Mouse (Mus musculus) left cerebral cortex, postnatal 4 days (tissue): ENCODE results near the gene Mecom. TPM values are rescaled to one million over a fixed set of nuclear protein-coding genes. Genes with fewer than 3 reads are reported as not detected.
"Not testable (repeated sequence)": the region's sequence is repeated elsewhere in the genome, so short reads cannot be mapped to it uniquely, and the experiment has no call there.

Experiments
- DNase-seq: peaks from one replicate; pipeline ENCODE4 v3.0.0-alpha.2; 2022
- intact Hi-C: fragments of 180-260 bp; cut with DNase I; formaldehyde crosslinking; loops from one replicate; pipeline ENCODE4 v1.15.1; 2025
- total RNA-seq, 2 experiments: library from RNA; stranded (reverse); gene quantifications; 2 replicates each; pipeline ENCODE4 v1.2.3; 2021

The Mecom gene
- total RNA-seq, 2 experiments from 2014 or later, result 5.3 to 6.0 TPM

DNA sequence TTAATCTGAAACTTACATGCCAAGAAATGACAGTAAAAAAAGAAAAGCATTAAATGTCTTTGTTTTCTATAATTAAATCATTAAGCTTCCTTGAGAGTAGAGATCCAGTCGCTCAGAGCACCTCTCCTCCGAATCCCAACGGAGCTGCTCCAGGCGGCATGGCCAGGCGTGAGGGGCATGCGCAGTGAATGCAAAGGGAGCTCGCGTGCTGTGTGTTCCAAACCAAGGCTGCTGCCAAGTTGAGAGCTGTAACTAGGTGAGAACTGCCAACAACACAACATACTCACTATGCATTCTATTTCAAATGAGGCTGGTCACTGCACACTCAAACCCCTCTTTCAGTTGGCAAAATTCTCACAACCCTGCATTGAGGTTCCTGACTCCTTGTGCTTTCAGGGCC lies 271.7 kb downstream of the Mecom start:
- peak; percentile 9 for DNase-seq
- intact Hi-C loops, result no loop called here

DNA sequence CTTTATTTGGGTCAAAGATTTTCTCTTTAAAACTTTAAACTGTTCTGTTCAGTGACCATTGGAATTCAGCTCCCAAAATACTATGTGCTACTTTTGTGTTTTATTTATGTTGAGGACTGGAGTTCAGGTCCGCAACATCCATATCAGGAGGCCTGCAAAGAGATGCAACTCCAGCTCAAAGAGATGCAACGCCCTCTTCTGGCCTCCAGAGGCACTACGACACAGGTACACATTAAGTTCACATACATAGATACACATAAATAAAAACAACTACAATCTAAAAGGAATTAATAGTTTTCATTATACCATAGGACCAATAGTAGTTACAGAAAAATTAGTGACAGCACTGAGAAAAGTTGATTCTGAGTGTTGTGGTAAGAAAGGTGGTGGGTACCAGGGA lies 278.6 kb downstream of the Mecom start:
- intact Hi-C loops, result no loop called here
- DNase-seq, result no peak

DNA sequence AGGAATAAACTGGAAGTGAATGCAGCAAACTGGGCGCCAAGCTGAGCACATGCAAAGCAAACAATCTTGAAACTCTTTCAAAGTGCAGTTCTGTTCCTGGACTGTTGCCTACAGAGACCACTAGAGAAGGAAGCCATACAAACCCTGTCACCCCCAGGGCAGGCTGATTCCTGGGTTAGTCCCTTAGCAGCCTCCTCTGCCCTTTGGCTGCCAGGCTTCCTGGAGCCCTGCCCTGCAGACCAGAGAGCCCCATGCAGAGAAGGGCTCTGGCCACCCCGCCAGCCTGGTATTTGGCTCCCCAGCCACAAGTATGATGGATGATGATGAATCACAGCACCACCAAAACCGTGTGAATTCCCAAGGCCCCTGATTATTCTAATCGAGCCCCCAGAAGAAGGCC lies 286.9 kb downstream of the Mecom start:
- intact Hi-C loops, result no loop called here
- peak; percentile 5 for DNase-seq

DNA sequence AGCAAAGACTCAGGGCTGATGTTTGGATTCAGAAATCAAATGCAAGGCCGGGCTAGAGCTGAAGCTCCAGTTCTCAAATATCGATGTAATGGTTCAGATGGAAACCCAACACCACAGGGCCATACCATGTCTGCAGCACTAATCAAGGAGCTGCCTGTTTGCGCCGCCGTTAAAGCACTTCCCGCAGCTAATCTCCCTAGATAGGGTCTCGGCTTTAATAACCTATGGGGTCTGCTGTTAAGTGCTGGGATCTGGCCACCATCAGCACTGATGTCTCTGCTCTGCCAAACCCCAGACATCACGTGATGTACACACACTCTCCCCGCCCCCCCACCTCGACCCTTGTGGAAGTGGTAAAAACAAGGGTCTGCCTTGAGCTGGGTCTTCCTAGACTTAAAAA lies 289.4 kb downstream of the Mecom start:
- no peak for DNase-seq
- intact Hi-C loops, result no loop called here

DNA sequence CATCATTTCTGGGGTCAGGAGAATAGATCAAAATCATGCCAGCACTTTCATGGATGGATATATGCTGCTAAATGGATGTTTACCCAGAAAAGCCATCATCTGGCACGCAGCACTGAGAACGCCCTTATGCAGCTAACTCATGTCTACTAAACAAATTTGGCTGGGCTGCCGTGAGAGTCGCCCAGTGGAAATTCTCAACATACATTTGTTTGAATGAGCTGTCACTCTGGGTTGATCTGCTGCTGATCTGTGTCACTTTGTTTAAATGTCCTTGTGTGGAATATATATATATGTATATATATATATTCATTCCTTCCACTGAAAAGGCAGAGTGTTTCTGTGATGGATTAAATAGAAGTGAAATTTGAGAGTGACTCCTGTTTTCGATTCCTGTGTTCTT lies 290.0 kb downstream of the Mecom start:
- no peak for DNase-seq
- intact Hi-C loops, result no loop called here

DNA sequence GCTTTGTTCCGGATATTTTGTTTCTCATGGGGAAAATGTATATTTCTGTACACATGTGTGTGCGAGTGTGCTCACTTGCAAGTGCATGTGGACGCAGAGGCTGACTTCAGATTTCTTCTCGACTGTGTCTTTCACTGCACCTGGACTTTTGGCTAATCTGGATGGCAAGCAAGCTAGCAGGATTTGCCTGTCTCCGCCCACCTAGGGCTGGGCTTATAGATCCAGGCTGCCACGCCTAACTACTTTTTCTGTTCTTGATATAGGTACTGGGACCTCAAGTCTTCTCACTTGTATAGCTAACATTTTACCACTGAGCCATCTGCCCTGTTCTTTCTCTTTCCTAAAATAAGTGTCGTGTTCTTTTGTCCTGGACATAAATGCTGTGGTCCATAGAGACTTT lies 290.9 kb downstream of the Mecom start:
- intact Hi-C loops, result no loop called here
- DNase-seq, result no peak

DNA sequence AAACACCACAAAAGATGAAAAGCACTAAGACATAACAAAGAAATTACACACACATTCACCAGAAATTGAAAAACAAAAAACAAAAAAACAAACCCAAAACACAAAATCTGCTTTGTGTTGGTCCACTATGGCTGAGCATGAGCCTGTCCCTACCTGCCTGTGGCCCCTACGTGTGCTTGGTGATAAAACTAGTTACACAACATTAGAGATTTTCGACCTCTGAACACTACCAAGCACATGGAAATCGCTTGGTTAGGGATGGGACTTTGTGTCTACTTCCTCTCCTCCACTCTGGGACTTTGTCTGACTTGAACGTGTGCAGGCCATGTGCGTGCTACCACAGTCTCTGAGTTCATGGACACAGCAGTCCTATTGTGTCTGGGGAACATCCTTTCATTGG lies 292.0 kb downstream of the Mecom start:
- no peak for DNase-seq
- intact Hi-C loops, result no loop called here

DNA sequence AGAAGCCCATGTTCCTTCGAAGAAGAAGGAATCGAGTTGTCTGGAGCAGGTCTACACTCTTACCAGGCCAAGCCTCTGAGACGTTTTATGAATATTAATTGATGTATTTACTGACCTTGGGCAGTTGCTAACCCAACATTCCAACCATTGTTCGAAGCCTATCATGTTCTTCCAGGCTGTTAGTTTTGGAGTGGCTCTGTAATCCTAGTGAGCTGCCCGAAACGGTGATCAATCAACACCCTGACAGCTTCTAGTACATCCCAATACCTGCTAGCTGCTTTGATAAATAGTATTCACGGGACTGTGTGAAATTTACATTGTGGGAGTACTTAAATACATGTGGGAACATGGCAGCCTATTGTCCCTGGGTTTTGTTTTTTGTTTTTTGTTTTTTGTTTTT lies 293.4 kb downstream of the Mecom start:
- intact Hi-C loops, result no loop called here
- no peak for DNase-seq

DNA sequence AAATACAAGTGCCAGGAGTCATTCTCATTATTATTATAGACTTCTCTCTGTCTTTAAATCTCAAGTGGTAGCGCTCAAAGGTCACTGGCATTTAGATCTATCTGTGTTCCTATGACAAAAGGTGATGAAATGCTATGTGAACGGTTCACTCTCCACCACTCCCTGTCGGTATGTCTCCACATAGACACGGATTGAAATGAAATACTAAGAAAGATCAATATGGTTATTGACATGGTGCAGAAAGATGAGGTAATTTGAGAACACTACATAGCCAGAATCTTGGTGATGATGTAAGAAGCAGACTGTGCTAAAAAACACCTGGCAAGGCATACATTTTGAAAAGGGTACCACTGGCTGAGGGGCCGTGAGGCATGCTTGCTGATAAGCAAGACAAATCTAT lies 294.1 kb downstream of the Mecom start:
- intact Hi-C loops, result no loop called here
- DNase-seq, result no peak

DNA sequence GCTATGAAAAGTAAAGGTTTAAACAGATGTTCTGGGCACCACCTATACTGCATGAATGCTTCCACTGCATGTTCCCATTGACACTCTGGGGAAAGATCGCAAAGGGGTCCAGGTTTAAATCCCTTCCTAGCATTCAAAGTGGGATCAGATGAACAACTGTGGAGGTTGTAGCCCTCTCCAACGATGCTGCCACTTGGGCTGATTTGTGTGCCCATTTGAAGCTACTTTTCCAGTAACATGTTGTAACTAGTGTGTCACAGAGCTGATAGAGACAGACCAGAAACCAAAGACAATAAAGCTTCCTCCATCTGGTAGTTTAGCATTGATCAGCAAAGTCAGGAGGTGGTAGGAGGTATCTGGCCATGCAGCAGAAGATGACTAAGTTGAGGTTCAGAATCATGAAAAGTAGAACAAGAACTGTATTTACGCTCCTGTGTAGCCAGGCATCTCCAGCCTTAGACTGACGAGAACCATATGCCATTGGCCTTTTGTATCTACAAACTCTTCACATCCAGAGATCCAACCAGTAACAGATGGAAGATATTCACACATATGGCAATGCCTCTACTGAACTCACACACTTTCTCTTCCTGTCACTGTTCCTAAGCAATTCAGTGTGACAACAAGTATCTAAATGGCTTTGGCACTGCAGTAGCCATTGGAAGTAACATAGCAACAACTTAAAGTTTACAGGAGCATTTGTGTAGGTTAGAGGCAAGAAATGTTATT lies 299.0 kb downstream of the Mecom start:
- intact Hi-C loops, result no loop called here
- no peak for DNase-seq

DNA sequence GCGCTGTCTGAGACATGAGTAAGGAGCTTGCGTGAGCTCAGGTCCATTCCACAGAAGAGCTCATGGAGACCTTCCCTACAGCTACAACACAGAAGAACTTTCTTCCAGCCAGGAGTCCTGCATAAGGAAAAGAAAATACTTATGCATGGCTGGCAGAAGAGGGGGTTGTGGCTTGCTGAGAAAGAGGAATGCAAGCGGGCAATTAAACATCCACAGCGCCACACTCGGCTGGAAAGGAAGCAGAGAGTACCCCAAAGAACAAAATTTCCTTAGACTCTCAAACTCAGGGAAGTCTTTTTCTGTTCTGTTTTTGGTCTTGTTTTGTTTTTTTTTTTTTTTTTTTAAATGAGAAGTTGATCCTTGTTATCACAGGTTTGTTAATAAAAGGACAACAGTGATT lies 300.6 kb downstream of the Mecom start:
- intact Hi-C loops, result no loop called here
- DNase-seq, result no peak

DNA sequence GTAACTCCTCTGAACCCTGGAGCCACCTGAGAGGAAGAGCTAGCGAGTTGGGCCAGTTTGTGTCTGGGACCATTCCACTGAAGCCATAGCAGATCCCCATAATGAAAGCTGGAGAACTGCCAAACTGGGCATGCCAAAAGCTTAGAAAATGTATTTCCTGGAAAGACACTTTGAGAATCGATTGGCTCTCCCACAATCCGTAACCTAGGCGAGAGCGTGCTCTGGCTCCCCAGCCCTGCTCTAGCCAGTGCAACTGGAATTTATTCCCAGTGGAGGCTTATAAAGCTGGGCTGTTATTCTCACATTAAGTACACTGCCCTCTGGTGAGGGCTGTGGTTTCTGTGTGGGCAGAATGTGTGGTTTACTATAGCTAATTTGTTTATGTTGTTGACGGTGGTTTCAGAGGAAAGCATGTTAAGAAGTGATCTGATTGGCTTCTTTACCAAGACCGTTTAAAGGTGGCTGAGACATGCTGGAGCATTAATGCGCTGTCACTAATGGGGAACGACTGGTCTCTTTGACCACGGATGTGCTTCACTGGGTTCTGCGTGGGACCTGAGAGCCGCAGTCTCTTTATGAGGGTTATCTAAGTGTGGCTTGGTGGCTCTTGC lies 301.3 kb downstream of the Mecom start:
- peak; percentile 3 for DNase-seq
- intact Hi-C loops, result no loop called here

DNA sequence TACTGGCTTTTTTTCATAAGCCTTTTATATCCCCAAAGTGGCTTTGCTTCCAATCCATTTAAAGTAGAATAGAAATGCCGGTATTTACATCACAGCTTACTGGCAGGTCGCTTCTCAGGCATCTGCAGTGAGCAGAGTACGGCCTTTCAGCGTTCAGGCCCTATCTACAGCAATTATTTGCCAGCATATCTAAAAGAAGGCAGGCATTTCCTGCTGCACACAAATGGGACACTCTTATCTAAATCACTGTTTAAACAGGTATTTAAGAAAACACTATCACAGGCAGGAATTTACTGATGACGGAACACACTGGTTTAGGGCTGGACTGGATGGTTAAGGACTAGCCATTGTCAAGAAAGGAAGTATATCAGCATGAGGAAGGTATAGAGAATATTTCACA lies 301.9 kb downstream of the Mecom start:
- DNase-seq, result no peak
- intact Hi-C loops, result no loop called here

DNA sequence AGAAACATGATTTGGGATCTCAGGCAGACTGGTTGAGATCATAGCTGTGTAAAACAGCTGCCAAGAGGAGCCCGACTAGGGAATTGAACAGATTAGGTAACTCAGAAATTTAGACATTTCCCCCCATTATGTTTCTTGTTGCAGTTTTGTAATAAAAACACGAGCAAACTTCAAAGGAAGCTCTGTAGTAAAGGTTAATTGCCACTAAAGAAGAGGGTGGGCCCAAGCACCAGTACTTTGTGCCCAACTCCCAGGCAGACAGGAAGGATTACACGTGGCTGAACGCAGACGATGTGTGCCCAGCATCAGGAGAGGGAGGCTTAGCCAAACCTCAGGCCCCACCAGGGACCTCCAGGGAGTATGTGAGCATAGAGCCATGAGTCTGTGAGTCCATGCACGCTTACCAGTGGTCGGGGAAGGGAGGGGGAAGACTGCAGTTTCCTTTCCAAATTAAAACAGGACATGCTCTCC lies 303.4 kb downstream of the Mecom start:
- DNase-seq, result peak; percentile 5
- intact Hi-C loops, result no loop called here

DNA sequence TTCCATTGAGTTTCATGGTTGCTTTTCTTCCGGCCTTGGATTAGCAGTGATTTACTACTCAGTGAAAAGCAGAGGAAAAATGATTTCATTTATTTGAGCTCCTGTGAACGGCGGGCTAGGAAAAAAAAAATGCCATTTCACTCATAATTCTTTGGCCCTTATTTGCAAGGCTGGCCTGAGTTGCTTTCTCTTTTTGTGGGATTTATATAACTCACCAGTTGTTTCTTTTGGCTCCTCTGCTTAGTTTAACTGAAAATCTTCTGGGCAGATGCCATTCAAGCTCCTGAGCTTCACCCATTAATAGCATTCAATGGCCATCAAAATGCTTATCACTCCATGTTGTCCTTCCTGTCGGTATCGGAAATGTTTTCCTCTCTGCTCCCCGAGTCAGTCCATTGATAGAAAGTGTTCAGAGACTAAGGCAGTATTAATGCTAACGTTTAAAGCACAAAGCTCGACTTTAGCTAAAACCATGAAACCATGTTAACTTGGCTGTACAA lies 304.0 kb downstream of the Mecom start:
- DNase-seq, result no peak
- intact Hi-C loops, result no loop called here

DNA sequence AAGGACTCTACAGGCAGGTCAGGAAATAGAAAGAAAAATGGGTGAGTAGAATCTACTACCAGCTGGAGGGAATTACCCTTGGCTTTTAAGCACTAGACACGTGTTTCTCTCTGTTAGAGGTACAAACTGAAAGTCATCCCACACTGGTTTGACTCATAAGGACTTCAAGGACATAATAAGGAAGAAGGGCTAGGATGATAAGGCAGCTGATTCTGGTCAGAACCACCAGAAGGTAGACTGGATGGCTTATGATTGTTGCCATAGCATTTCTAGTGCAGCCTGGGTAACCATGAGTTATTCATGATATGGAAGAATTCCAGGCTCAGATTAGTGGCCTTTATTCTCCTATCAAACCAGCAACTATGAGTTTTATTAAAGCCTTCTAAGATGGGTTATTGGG lies 308.4 kb downstream of the Mecom start:
- no peak for DNase-seq
- intact Hi-C loops, result no loop called here

DNA sequence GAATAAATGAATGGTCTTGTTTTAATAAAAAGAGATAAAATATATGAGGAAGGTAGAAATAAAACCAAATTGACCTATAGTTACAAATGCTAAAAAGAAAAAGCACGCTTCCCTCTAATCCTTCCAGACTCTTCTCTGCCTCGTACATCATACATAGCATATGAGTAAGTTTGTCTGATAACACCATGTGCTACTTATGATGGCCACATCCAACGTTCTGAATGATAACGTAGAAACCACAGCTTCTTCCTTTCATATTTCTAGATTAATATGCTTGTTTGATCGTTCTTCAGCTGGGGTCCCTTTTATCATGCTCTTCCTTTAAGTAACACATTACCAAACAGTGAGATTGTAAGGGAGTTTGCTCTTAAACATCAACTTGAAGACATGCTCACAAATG lies 310.3 kb downstream of the Mecom start:
- intact Hi-C loops, result no loop called here
- DNase-seq, result no peak

DNA sequence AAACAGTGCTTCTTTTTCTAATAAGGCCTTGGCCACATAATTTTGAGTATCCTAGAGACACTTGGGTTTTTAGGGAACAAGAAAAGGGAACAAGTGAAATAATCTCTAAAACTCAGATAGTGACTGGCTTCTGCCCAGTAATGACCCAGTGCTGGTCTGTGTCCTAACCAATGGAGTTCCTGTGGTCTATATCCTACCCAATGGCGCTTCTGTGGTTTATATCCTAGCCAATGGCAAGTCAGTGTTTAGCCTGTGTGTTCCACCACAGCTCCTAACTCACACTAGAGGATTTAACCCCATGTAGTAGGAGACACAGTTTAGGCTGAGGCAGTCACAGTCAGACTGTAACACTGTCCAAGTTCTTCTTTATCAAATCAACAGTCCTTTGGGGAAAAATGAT lies 313.8 kb downstream of the Mecom start:
- intact Hi-C loops, result no loop called here

DNA sequence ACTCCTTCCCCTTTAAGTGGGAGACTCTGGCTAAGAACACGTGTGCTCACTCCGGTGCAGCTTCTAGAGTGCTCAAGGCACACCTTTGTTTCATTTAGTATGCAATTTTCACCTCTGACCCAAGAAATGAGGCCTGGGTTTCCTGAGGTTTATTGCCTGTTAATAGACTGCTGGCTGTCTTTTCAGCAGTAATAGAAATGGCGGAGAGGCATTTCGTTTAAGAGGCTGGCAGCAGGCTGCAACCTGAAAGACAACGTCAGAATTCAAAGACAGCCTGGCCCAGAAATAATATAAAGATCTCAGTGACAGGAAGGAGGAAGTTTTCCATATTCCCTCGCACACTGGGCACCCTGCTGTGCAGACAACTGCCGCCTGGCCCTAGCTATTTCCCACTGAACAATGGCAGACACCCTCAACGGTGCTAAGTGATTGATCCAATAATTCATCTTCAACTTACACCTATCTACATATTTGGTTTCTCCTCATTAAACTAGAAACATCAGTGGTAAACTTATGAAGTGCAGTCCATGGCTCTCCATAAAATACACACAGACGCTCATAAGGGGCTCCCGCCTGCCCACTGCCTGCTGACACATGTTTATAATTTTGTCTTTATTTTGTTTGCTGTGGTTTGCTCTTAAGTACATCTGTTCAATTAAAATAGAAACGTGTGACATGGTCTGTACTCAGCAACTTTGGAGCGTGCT lies 319.7 kb downstream of the Mecom start:
- peak; percentile 21 for DNase-seq

More for the DNA sequence above, 313.8 kb downstream of the Mecom start:
- DNase-seq, result no peak

DNA sequence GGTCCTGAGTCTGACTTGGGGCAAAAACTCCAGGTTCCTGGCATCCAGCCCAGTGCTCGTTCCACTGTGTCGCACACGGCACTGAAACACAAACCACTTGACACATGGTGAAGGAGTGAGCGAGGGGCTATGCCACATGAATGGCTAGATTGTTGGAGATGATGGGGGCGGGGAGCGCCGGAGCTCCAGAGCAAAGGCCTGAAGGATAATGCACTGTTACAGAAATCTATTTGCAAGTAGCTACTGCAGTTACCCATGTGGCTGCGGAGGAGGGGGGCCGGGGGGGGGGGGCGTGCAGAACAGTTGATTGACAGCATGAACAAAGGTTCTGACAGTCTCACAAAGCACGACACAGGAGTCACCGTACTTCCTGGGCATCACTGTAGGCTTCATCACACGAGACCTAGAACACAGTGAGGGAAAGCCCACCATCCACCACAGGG lies 320.9 kb downstream of the Mecom start:
- intact Hi-C loops, result no loop called here

More for the DNA sequence above, 319.7 kb downstream of the Mecom start:
- intact Hi-C loops, result no loop called here

DNA sequence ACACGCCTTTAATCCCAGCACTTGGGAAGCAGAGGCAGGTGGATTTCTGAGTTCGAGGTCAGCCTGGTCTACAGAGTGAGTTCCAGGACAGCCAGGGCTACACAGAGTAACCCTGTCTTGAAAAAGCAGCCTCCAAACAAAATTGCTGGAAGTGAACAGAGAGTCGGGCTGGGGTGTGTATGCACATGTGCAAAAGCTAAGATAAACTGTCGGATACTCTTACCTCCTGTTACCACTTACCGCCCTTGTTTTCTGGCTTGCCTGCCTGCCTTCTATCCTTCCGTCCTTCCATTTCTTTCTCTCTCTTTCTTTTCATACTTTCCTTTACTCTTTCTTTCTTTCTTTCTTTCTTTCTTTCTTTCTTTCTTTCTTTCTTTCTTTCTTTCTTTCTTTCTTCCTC lies 322.6 kb downstream of the Mecom start:
- intact Hi-C loops, DNase-seq: not testable (repeated sequence)

More for the DNA sequence above, 320.9 kb downstream of the Mecom start:
- peak; percentile 80 for DNase-seq
